ENCODE assay signal across 18 mouse cellular contexts in genomic region chr3:146687121-146687725, GRCm38 (mm10). TPM values are rescaled to one million over a fixed set of nuclear protein-coding genes. Genes with fewer than 3 reads are reported as not detected.
"Had no signal": no experiment of that assay in that cellular context is flagged by ENCODE, and none has a peak within 500 bp of the region (broad histone marks: within the 10 kb centered on the region; RNA-seq: fewer than 3 reads in every experiment).

No protein-coding gene starts in this region.

- H3K36me3 ChIP-seq: limb, embryonic 13.5 days; midbrain, embryonic 13.5 days; neural tube, embryonic 12.5 days had no signal

- H3K9me3 ChIP-seq: limb, embryonic 13.5 days; midbrain, embryonic 13.5 days; neural tube, embryonic 12.5 days had no signal

- H3K27ac ChIP-seq: kidney, postnatal 0 days; limb, embryonic 13.5 days; liver, embryonic 14.5 days; midbrain, embryonic 13.5 days; neural tube, embryonic 12.5 days; stomach, postnatal 0 days had no signal

- H3K4me2 ChIP-seq: limb, embryonic 13.5 days; midbrain, embryonic 13.5 days; neural tube, embryonic 12.5 days had no signal

- DNase-seq: kidney, postnatal 36 days; layer of hippocampus, adult 9-11 months; layer of hippocampus, postnatal 36 days; lung, adult 18-20 months; thymus, postnatal 4 days had no signal

- H3K27me3 ChIP-seq: limb, embryonic 13.5 days; neural tube, embryonic 12.5 days had no signal

- H3K4me3 ChIP-seq: limb, embryonic 13.5 days; midbrain, embryonic 13.5 days; myocyte; neural tube, embryonic 12.5 days had no signal

- H3K9ac ChIP-seq: limb, embryonic 13.5 days; liver, embryonic 14.5 days; midbrain, embryonic 13.5 days; neural tube, embryonic 12.5 days had no signal

- H3K4me1 ChIP-seq: neural tube, embryonic 12.5 days had no signal

- ATAC-seq: midbrain, embryonic 13.5 days had no signal

RNA-seq across cellular contexts. Expression of gene Samd13, which starts 1.8 kb away (rescaled TPM):
- total RNA-seq: layer of hippocampus, adult 18-20 months; layer of hippocampus, postnatal 36 days; liver, adult 2 months; neutrophil, adult 5-6 weeks had no signal
- polyA plus RNA-seq: liver, adult 2 months; myocyte had no signal

RNA-seq across cellular contexts. Expression of gene 4930503B20Rik, which starts 36.1 kb away (rescaled TPM):
- total RNA-seq: layer of hippocampus, adult 18-20 months; layer of hippocampus, postnatal 36 days; left cerebral cortex, adult 8-10 months; liver, adult 2 months; megakaryocyte-erythroid progenitor cell, adult 5-6 weeks had no signal
- polyA plus RNA-seq: kidney, postnatal 0 days; limb, embryonic 13.5 days; liver, adult 2 months; liver, embryonic 14.5 days; lung, embryonic 16.5 days; midbrain, embryonic 13.5 days; myocyte; neural tube, embryonic 12.5 days; stomach, postnatal 0 days had no signal
